Mouse (Mus musculus) Patski (cell line): ENCODE data around the gene Nlgn2. TPM values are rescaled to one million over a fixed set of nuclear protein-coding genes. Genes with fewer than 3 reads are reported as not detected.

Source experiments
- ATAC-seq: fragments of 100-300 bp; one replicate; pipeline ENCODE4 v1.8.0; 2021
- CTCF ChIA-PET: fragments of 350-600 bp; sonication (Branson Sonifier 250); formaldehyde crosslinking; loops from one replicate; lab custom pipeline; 2022; ENCODE audit warnings: inconsistent platforms; lab: Charles Lee
- POLR2A ChIA-PET: fragments of 350-600 bp; sonication (Branson Sonifier 250); formaldehyde crosslinking; loops from one replicate; lab custom pipeline; 2022; ENCODE audit warnings: antibody characterized with exemption, inconsistent platforms; lab: Charles Lee
- DNase-seq: peaks from one replicate; pipeline ENCODE4 v3.0.0-alpha.2; 2011; ENCODE audit warnings: low read depth, low spot score
- H3K27me3 ChIP-seq: fragments of 371-371 bp; one replicate; pipeline ENCODE4 v1.5.1; 2021
- CTCF ChIP-seq: fragments of 100-300 bp; IDR thresholded peaks from one replicate; pipeline ENCODE4 v1.5.1; 2021
- in situ Hi-C: fragments of 300-500 bp; cut with MboI; formaldehyde crosslinking; loops from 3 replicates; pipeline ENCODE4 v1.11.1; 2018; ENCODE audit warnings: low pct_unique_long_range_greater_than_20kb, mixed read lengths
- polyA plus RNA-seq: library from polyadenylated mRNA; unstranded; gene quantifications from one replicate; pipeline ENCODE4 v1.2.3, GENCODE M21; 2021

Nlgn2 gene
- polyA plus RNA-seq, 1 experiment from 2014 or later = 35.0 TPM

GRCm38 (mm10) chr11:69784793-69785272 lies 52.8 kb downstream of the Nlgn2 start:
- CTCF ChIA-PET = interaction anchor here (0.7 to 1.9 kb wide), 3 partner anchors 10 to 15 kb away, joined by 3 to 7 read pairs (median 4); no protein-coding TSS in a partner anchor
- no peak for TF ChIP-seq CTCF

GRCm38 (mm10) chr11:69781828-69782227 lies 55.8 kb downstream of the Nlgn2 start:
- no peak for DNase-seq
- TF ChIP-seq CTCF = no peak
- ChIA-PET CTCF (interaction anchor here (1.2 kb wide), 1 partner anchor 11 kb away, joined by 3 read pairs; no protein-coding TSS in a partner anchor), POLR2A (interaction anchor here (1.0 to 2.0 kb wide), 2 partner anchors 15 to 101 kb away, joined by 3 to 6 read pairs; no protein-coding TSS in a partner anchor)
- H3K27me3 ChIP-seq = no peaks in the 10 kb centered on the region
- in situ Hi-C loops = no loop called here
- no peak for ATAC-seq

More at GRCm38 (mm10) chr11:69784793-69785272, 52.8 kb downstream of the Nlgn2 start:
- no peaks in the 10 kb centered on the region for H3K27me3 ChIP-seq
- in situ Hi-C loops = no loop called here
- ATAC-seq = no peak
- POLR2A ChIA-PET = no interaction called here
- DNase-seq = no peak

GRCm38 (mm10) chr11:69778985-69779384 lies 58.6 kb downstream of the Nlgn2 start:
- POLR2A ChIA-PET = interaction anchor here (1.0 to 1.2 kb wide), 3 partner anchors 10 to 59 kb away, joined by 3 to 4 read pairs (median 3); partner anchors contain the start of genes Nlgn2 and Tmem256
- no peaks in the 10 kb centered on the region for H3K27me3 ChIP-seq
- CTCF ChIA-PET = no interaction called here
- ATAC-seq (no peak), DNase-seq (no peak)
- no peak for TF ChIP-seq CTCF
- in situ Hi-C loops = no loop called here

GRCm38 (mm10) chr11:69778258-69778982 lies 59.2 kb downstream of the Nlgn2 start:
- ChIA-PET POLR2A (interaction anchor here (1.0 to 1.2 kb wide), 3 partner anchors 10 to 60 kb away, joined by 3 to 4 read pairs (median 3); partner anchors contain the start of genes Nlgn2 and Tmem256), CTCF (interaction anchor here (1.3 kb wide), 1 partner anchor 15 kb away, joined by 3 read pairs; no protein-coding TSS in a partner anchor)
- DNase-seq (no peak), ATAC-seq (no peak)
- TF ChIP-seq CTCF = no peak
- H3K27me3 ChIP-seq = no peaks in the 10 kb centered on the region
- in situ Hi-C loops = no loop called here

GRCm38 (mm10) chr11:69777504-69778257 lies 59.9 kb downstream of the Nlgn2 start:
- ATAC-seq = no peak
- no peak for TF ChIP-seq CTCF
- ChIA-PET POLR2A (interaction anchor here (1.0 to 1.2 kb wide), 3 partner anchors 10 to 60 kb away, joined by 3 to 4 read pairs (median 3); partner anchors contain the start of genes Nlgn2 and Tmem256), CTCF (interaction anchor here (1.3 kb wide), 1 partner anchor 15 kb away, joined by 3 read pairs; no protein-coding TSS in a partner anchor)
- in situ Hi-C loops = no loop called here
- DNase-seq = no peak
- no peaks in the 10 kb centered on the region for H3K27me3 ChIP-seq

GRCm38 (mm10) chr11:69776488-69776887 lies 61.1 kb downstream of the Nlgn2 start:
- POLR2A ChIA-PET = no interaction called here
- DNase-seq (no peak), ATAC-seq (no peak)
- in situ Hi-C loops = no loop called here
- CTCF ChIA-PET = no interaction called here
- H3K27me3 ChIP-seq = no peaks in the 10 kb centered on the region
- no peak for TF ChIP-seq CTCF

GRCm38 (mm10) chr11:69775716-69776115 lies 61.9 kb downstream of the Nlgn2 start:
- in situ Hi-C loops = no loop called here
- H3K27me3 ChIP-seq = no peaks in the 10 kb centered on the region
- POLR2A ChIA-PET = no interaction called here
- DNase-seq (no peak), ATAC-seq (no peak)
- CTCF ChIA-PET = no interaction called here
- no peak for TF ChIP-seq CTCF

GRCm38 (mm10) chr11:69774961-69775360 lies 62.6 kb downstream of the Nlgn2 start:
- CTCF ChIA-PET = interaction anchor here (0.7 kb wide), 1 partner anchor 10 kb away, joined by 3 read pairs; no protein-coding TSS in a partner anchor
- no peaks in the 10 kb centered on the region for H3K27me3 ChIP-seq
- no peak for TF ChIP-seq CTCF
- POLR2A ChIA-PET = no interaction called here
- in situ Hi-C loops = no loop called here
- ATAC-seq (no peak), DNase-seq (no peak)

Other genes starting within 250 kb of the Nlgn2 start
- gene Atp1b2, start 231.8 kb downstream of the Nlgn2 start, polyA plus RNA-seq = 0.80 TPM
- not detected for gene Shbg, start 219.9 kb downstream of the Nlgn2 start, polyA plus RNA-seq
- 5.2 TPM for gene Sat2, start 215.8 kb downstream of the Nlgn2 start, polyA plus RNA-seq
- gene Fxr2, start 204.8 kb downstream of the Nlgn2 start, polyA plus RNA-seq = 82.4 TPM
- gene Sox15, start 182.5 kb downstream of the Nlgn2 start, polyA plus RNA-seq = 0.15 TPM
- gene Mpdu1, start 175.1 kb downstream of the Nlgn2 start, polyA plus RNA-seq = 84.1 TPM
- gene Cd68, start 171.6 kb downstream of the Nlgn2 start, polyA plus RNA-seq = 4.4 TPM
- gene Eif4a1, start 165.4 kb downstream of the Nlgn2 start, polyA plus RNA-seq = 592 TPM
- 116 TPM for gene Senp3, start 155.7 kb downstream of the Nlgn2 start, polyA plus RNA-seq
- 5.0 TPM for gene Tnfsf13, start 152.0 kb downstream of the Nlgn2 start, polyA plus RNA-seq
- gene Tnfsf12, start 141.9 kb downstream of the Nlgn2 start, polyA plus RNA-seq = 26.6 TPM
- gene Tnfsfm13, start 141.7 kb downstream of the Nlgn2 start, polyA plus RNA-seq = 7.2 TPM
- 96.2 TPM for gene Polr2a, start 79.1 kb downstream of the Nlgn2 start, polyA plus RNA-seq
- gene Slc35g3, start 75.8 kb downstream of the Nlgn2 start, polyA plus RNA-seq = 0.32 TPM
- 36.9 TPM for gene Zbtb4, start 71.9 kb downstream of the Nlgn2 start, polyA plus RNA-seq
- 27.7 TPM for gene Chrnb1, start 41.8 kb downstream of the Nlgn2 start, polyA plus RNA-seq
- gene Fgf11, start 35.9 kb downstream of the Nlgn2 start, polyA plus RNA-seq = 0.03 TPM
- gene Tmem102, start 32.2 kb downstream of the Nlgn2 start, polyA plus RNA-seq = 1.1 TPM
- gene Gm39566, start 22.5 kb downstream of the Nlgn2 start, polyA plus RNA-seq = not detected
- not detected for gene Spem2, start 19.3 kb downstream of the Nlgn2 start, polyA plus RNA-seq
- 0.09 TPM for gene Spem1, start 15.6 kb downstream of the Nlgn2 start, polyA plus RNA-seq
- 158 TPM for gene Tmem256, start 730 bp upstream of the Nlgn2 start, polyA plus RNA-seq
- gene Plscr3, start 8.6 kb upstream of the Nlgn2 start, polyA plus RNA-seq = 82.9 TPM
- not detected for gene Tnk1, start 20.9 kb upstream of the Nlgn2 start, polyA plus RNA-seq
- gene Tmem95, start 40.2 kb upstream of the Nlgn2 start, polyA plus RNA-seq = 0.12 TPM
- 8.4 TPM for gene Kctd11, start 43.6 kb upstream of the Nlgn2 start, polyA plus RNA-seq
- gene Acap1, start 57.8 kb upstream of the Nlgn2 start, polyA plus RNA-seq = 0.40 TPM
- gene 2810408A11Rik, start 63.2 kb upstream of the Nlgn2 start, polyA plus RNA-seq = 3.6 TPM
- gene Neurl4, start 63.3 kb upstream of the Nlgn2 start, polyA plus RNA-seq = 53.3 TPM
- gene Gps2, start 76.1 kb upstream of the Nlgn2 start, polyA plus RNA-seq = 55.6 TPM
- gene Eif5a, start 84.2 kb upstream of the Nlgn2 start, polyA plus RNA-seq = 768 TPM
- gene Ybx2, start 98.0 kb upstream of the Nlgn2 start, polyA plus RNA-seq = 2.4 TPM
- 0.13 TPM for gene Slc2a4, start 110.4 kb upstream of the Nlgn2 start, polyA plus RNA-seq
- not detected for gene Cldn7, start 127.0 kb upstream of the Nlgn2 start, polyA plus RNA-seq
- gene Ctdnep1, start 143.4 kb upstream of the Nlgn2 start, polyA plus RNA-seq = 174 TPM
- gene Elp5, start 144.7 kb upstream of the Nlgn2 start, polyA plus RNA-seq = 76.4 TPM
- 528 TPM for gene Gabarap, start 153.4 kb upstream of the Nlgn2 start, polyA plus RNA-seq
- gene Phf23, start 158.0 kb upstream of the Nlgn2 start, polyA plus RNA-seq = 76.1 TPM
- 41.6 TPM for gene Dvl2, start 162.8 kb upstream of the Nlgn2 start, polyA plus RNA-seq
- 234 TPM for gene Acadvl, start 177.6 kb upstream of the Nlgn2 start, polyA plus RNA-seq
- 48.1 TPM for gene Dlg4, start 179.2 kb upstream of the Nlgn2 start, polyA plus RNA-seq
- gene Asgr1, start 216.3 kb upstream of the Nlgn2 start, polyA plus RNA-seq = not detected